Mouse (Mus musculus): ENCODE data around the gene Cd47. TPM values are rescaled to one million over a fixed set of nuclear protein-coding genes. Genes with fewer than 3 reads are reported as not detected.

Cd47 gene
- polyA plus RNA-seq, 1 experiment from 2014 or later = 63.8 TPM

DNA sequence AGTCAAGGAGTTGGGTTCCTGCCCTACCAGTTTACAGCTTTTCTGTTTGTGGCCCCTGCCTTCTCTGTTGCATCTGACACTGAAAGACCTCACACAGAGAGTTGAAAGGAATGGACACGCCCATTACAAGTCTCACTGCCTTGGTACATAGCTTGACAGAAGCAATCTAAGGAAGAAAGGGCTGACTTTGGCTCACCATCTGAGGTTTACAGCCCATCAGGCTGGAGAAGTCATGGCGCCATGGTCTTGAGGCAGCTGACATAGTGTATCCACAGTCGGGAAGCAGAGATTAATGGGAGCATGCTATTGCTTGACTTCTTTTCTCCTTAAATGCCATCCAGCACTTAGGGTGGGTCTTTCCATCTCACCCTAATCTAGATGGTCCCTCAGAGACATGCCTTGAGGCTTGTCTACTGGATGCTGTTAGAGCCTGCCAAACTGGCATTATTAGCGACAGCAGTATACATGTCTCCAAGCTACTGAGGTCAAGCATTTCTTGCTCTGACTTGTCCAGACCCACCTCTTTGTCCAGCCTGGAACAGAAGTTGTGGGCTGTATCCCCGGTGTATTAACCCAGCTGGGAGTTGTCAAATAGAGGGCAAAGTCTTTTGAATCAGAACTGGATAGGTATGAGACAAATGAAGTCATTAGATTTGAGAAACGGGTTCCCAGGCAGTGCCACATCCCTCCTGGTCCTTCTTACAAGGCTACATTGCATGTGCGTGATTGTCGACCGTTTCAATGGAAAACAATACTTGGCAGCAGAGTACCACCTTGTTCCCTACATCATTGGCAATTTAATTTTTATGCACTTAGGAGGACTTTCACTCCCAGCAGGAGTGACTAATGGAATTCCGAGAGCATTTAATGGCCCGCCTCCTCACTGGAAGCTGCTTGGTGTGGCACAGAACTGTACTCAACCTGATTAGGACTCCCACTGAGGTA, 115.5 kb downstream of the Cd47 start:
- WGBS = 67% methylated on average over 11 of the region's 11 CpGs
- DNase-seq (ENCODE audit: low spot score) (no peak), ATAC-seq (ENCODE audit: insufficient read depth, low FRiP score, low TSS enrichment) (peak; percentile 45; the same call in 1 of the 2 replicates)
- Histone ChIP-seq H3K4me1 (ENCODE audit: control insufficient read depth, insufficient read depth, low read length) (0 out of 2 replicates have a peak, but pooled peaks cover 3% of the 10 kb centered on the region), H3K9me3 (ENCODE audit: control insufficient read depth, low read length) (no peaks in the 10 kb centered on the region), H3K27me3 (ENCODE audit: control insufficient read depth, insufficient read depth, low read length) (no peaks in the 10 kb centered on the region), H3K9ac (ENCODE audit: low read length) (no peak overlapping the region), H3K36me3 (ENCODE audit: control insufficient read depth, insufficient read depth, low read length) (no peaks in the 10 kb centered on the region), H3K4me3 (ENCODE audit: low read depth, low read length) (no peak overlapping the region), H3K4me2 (ENCODE audit: low read depth) (no peak overlapping the region), H3K27ac (ENCODE audit: low read depth, low read length) (no peak overlapping the region)

DNA sequence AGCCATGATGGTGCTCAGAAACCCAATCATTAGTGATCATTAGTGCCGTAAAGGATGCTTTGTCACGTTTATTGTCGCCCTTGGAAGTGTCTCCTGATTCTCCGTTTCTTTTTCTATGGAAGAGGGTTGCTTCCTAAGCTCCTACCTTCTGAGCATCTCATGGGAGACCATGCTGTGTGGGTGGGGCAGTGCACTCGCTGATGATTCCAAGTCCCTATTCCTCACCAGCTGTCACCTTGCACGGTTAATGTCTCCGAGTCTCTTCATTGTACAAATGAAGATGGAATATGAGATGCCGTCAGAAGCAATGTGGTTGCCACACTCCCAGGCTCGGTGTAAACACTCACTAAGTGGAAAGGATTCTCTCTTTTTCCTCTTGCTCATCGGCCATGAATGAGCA, 119.9 kb downstream of the Cd47 start:
- Histone ChIP-seq H3K36me3 (ENCODE audit: control insufficient read depth, insufficient read depth, low read length) (no peaks in the 10 kb centered on the region), H3K4me1 (ENCODE audit: control insufficient read depth, insufficient read depth, low read length) (no peaks in the 10 kb centered on the region), H3K27me3 (ENCODE audit: control insufficient read depth, insufficient read depth, low read length) (no peaks in the 10 kb centered on the region), H3K9me3 (ENCODE audit: control insufficient read depth, low read length) (no peaks in the 10 kb centered on the region), H3K4me3 (ENCODE audit: low read depth, low read length) (no peak overlapping the region), H3K27ac (ENCODE audit: low read depth, low read length) (no peak overlapping the region), H3K9ac (ENCODE audit: low read length) (no peak overlapping the region), H3K4me2 (ENCODE audit: low read depth) (no peak overlapping the region)
- no peak for DNase-seq (ENCODE audit: low spot score)
- no peak for ATAC-seq (ENCODE audit: insufficient read depth, low FRiP score, low TSS enrichment)
- 70% methylated on average over 10 of the region's 10 CpGs for WGBS

GRCm38 (mm10) chr16:49921677-49922076, 121.3 kb downstream of the Cd47 start:
- Histone ChIP-seq H3K9ac (ENCODE audit: low read length) (no peak overlapping the region), H3K4me1 (ENCODE audit: control insufficient read depth, insufficient read depth, low read length) (no peaks in the 10 kb centered on the region), H3K4me2 (ENCODE audit: low read depth) (no peak overlapping the region), H3K4me3 (ENCODE audit: low read depth, low read length) (no peak overlapping the region), H3K27ac (ENCODE audit: low read depth, low read length) (no peak overlapping the region), H3K9me3 (ENCODE audit: control insufficient read depth, low read length) (no peaks in the 10 kb centered on the region), H3K36me3 (ENCODE audit: control insufficient read depth, insufficient read depth, low read length) (no peaks in the 10 kb centered on the region), H3K27me3 (ENCODE audit: control insufficient read depth, insufficient read depth, low read length) (no peaks in the 10 kb centered on the region)
- DNase-seq (ENCODE audit: low spot score) (no peak), ATAC-seq (ENCODE audit: insufficient read depth, low FRiP score, low TSS enrichment) (no peak)
- WGBS = 89% methylated on average over 6 of the region's 6 CpGs

DNA sequence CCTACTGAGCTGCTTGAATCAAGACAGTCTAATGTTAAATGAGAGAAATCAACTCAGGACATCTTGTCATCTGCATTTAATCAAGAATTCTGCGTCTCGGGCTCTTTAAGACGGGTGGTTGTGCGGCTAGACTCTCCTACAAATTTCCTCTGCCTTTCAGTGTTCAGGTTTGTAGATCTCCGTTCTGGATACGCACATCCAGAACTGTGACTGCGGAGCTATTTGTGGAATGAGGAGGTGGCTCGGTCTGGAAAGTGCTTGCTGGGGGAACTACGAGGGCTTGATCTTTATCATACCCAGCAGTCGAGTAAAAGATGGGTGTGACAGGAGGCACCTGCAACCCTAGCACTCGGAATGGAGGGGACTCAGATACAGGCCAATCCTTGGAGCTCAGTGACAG, 121.8 kb downstream of the Cd47 start:
- DNase-seq (ENCODE audit: low spot score) (no peak), ATAC-seq (ENCODE audit: insufficient read depth, low FRiP score, low TSS enrichment) (no peak)
- Histone ChIP-seq H3K4me2 (ENCODE audit: low read depth) (no peak overlapping the region), H3K9ac (ENCODE audit: low read length) (no peak overlapping the region), H3K36me3 (ENCODE audit: control insufficient read depth, insufficient read depth, low read length) (no peaks in the 10 kb centered on the region), H3K27me3 (ENCODE audit: control insufficient read depth, insufficient read depth, low read length) (no peaks in the 10 kb centered on the region), H3K4me3 (ENCODE audit: low read depth, low read length) (no peak overlapping the region), H3K27ac (ENCODE audit: low read depth, low read length) (no peak overlapping the region), H3K4me1 (ENCODE audit: control insufficient read depth, insufficient read depth, low read length) (no peaks in the 10 kb centered on the region), H3K9me3 (ENCODE audit: control insufficient read depth, low read length) (no peaks in the 10 kb centered on the region)
- 86% methylated on average over 11 of the region's 11 CpGs for WGBS

DNA sequence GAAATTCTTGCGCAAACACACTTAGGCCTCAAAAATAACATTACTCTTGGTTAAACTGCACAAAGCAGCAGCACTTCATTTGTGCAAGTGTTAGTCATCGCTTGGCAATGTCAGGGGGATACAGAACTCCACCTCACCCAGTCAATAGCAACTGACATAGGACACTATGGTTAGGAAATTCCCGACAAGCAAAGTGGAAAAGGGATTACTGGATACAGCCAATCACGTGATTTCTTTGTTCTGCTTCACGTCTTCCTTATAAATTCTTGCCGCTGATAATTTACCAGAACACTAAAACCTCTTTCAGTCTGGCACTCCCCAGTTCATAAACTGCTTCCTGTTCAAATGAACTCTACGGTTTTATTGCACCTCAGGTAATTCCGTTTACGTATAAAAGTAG, 123.4 kb downstream of the Cd47 start:
- DNase-seq (ENCODE audit: low spot score) = no peak
- no peaks in the 10 kb centered on the region for H3K27me3 ChIP-seq (ENCODE audit: control insufficient read depth, insufficient read depth, low read length)
- 61% methylated on average over 9 of the region's 9 CpGs for WGBS
- ATAC-seq (ENCODE audit: insufficient read depth, low FRiP score, low TSS enrichment) = no peak
- no peak overlapping the region for H3K4me3 ChIP-seq (ENCODE audit: low read depth, low read length)
- H3K9me3 ChIP-seq (ENCODE audit: control insufficient read depth, low read length) = no peaks in the 10 kb centered on the region
- no peaks in the 10 kb centered on the region for H3K4me1 ChIP-seq (ENCODE audit: control insufficient read depth, insufficient read depth, low read length)
- H3K36me3 ChIP-seq (ENCODE audit: control insufficient read depth, insufficient read depth, low read length) = no peaks in the 10 kb centered on the region
- H3K27ac ChIP-seq (ENCODE audit: low read depth, low read length) = no peak overlapping the region
- no peak overlapping the region for H3K4me2 ChIP-seq (ENCODE audit: low read depth)
- H3K9ac ChIP-seq (ENCODE audit: low read length) = no peak overlapping the region

DNA sequence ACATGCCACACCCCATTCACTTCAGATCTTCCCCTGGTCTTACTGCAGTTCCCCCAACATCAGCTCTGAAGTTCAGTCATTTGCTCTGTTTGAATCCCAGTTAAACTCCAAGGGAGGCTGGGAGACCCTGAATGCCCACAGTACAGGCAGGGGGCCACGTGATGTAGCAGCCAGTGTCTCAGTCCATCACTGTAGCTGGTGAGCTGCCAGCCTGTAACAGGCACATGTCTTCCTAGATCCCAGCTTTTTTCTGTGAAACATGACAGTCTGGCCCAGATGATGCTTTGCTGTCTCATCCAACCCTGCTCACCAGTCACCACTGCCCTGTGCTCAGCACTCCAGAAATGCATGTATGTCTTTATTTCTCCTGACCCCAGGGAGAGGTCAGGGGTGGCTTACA, 124.6 kb downstream of the Cd47 start:
- Histone ChIP-seq H3K4me3 (ENCODE audit: low read depth, low read length) (no peak overlapping the region), H3K9me3 (ENCODE audit: control insufficient read depth, low read length) (no peaks in the 10 kb centered on the region), H3K27me3 (ENCODE audit: control insufficient read depth, insufficient read depth, low read length) (no peaks in the 10 kb centered on the region), H3K4me1 (ENCODE audit: control insufficient read depth, insufficient read depth, low read length) (no peaks in the 10 kb centered on the region), H3K9ac (ENCODE audit: low read length) (no peak overlapping the region), H3K36me3 (ENCODE audit: control insufficient read depth, insufficient read depth, low read length) (no peaks in the 10 kb centered on the region), H3K4me2 (ENCODE audit: low read depth) (no peak overlapping the region), H3K27ac (ENCODE audit: low read depth, low read length) (no peak overlapping the region)
- no peak for ATAC-seq (ENCODE audit: insufficient read depth, low FRiP score, low TSS enrichment)
- WGBS = 79% methylated on average over 1 of the region's 1 CpGs
- no peak for DNase-seq (ENCODE audit: low spot score)

DNA sequence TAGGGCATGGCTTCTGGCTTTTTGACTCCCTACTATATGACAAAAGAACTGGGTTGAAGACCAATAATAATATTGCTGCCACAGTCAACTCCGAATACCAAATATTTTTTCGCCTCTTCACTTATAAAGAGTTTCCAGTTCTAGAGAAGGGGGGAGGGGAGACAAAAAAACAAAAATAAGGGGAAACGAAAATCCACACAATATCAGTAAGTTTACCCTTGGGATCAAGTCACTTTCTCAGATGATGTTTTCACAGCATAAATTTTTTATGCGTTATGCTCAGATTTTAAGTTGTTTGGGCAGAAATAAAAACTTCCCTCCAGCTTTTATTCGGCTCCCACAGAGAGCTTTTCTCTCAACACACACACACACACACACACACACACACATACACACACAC, 132.9 kb downstream of the Cd47 start:
- no peak for DNase-seq (ENCODE audit: low spot score)
- no peak overlapping the region for H3K4me3 ChIP-seq (ENCODE audit: low read depth, low read length)
- H3K9me3 ChIP-seq (ENCODE audit: control insufficient read depth, low read length) = no peaks in the 10 kb centered on the region
- no peak overlapping the region for H3K9ac ChIP-seq (ENCODE audit: low read length)
- no peaks in the 10 kb centered on the region for H3K4me1 ChIP-seq (ENCODE audit: control insufficient read depth, insufficient read depth, low read length)
- no peak overlapping the region for H3K27ac ChIP-seq (ENCODE audit: low read depth, low read length)
- ATAC-seq (ENCODE audit: insufficient read depth, low FRiP score, low TSS enrichment) = no peak
- no peaks in the 10 kb centered on the region for H3K36me3 ChIP-seq (ENCODE audit: control insufficient read depth, insufficient read depth, low read length)
- WGBS = 72% methylated on average over 5 of the region's 5 CpGs
- no peaks in the 10 kb centered on the region for H3K27me3 ChIP-seq (ENCODE audit: control insufficient read depth, insufficient read depth, low read length)
- H3K4me2 ChIP-seq (ENCODE audit: low read depth) = no peak overlapping the region

DNA sequence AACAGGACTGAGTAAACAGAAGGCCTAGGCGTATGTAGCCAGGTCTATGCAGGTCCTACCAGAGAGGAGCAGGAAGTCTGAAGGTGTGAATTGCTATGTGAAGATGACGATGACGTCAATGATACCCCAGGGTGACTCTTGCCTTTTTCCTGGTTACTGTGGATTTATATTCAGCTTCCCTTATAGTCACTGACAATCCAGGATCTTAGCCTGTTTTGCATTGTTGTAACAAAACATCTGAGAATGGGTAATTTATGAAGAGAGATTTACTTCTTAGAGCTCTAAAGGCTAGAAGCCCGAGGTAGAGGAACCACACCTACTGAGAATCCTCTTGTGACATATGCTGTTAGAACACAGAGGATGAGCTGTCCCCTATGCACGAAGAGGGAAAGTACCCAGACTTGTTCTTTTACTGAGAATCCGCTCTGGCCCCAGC, 135.7 kb downstream of the Cd47 start:
- Histone ChIP-seq H3K9me3 (ENCODE audit: control insufficient read depth, low read length) (no peaks in the 10 kb centered on the region), H3K27me3 (ENCODE audit: control insufficient read depth, insufficient read depth, low read length) (no peaks in the 10 kb centered on the region), H3K27ac (ENCODE audit: low read depth, low read length) (no peak overlapping the region), H3K4me1 (ENCODE audit: control insufficient read depth, insufficient read depth, low read length) (no peaks in the 10 kb centered on the region), H3K4me2 (ENCODE audit: low read depth) (no peak overlapping the region), H3K4me3 (ENCODE audit: low read depth, low read length) (no peak overlapping the region), H3K36me3 (ENCODE audit: control insufficient read depth, insufficient read depth, low read length) (no peaks in the 10 kb centered on the region), H3K9ac (ENCODE audit: low read length) (no peak overlapping the region)
- ATAC-seq (ENCODE audit: insufficient read depth, low FRiP score, low TSS enrichment) (no peak), DNase-seq (ENCODE audit: low spot score) (no peak)
- WGBS = 86% methylated on average over 6 of the region's 6 CpGs

DNA sequence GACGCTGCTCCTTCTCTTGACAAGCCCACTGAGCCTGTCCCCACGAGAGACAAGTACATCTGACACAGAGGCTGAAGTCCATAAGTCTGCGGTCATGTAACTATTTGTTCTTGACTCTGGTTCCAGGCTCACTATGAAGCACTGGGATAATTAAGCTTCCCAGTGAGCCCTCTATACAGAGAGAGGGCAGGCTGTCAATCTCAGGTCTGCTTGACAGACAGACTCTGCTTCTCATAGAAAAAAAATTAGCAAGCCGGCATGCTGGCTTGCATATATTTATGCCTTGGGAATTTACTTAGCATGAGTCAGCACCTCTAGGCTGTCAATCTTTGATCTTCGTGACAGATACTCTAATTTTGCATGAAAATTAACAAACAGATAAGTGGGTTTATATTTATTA, 136.5 kb downstream of the Cd47 start:
- H3K4me2 ChIP-seq (ENCODE audit: low read depth) = no peak overlapping the region
- H3K27me3 ChIP-seq (ENCODE audit: control insufficient read depth, insufficient read depth, low read length) = no peaks in the 10 kb centered on the region
- no peak overlapping the region for H3K27ac ChIP-seq (ENCODE audit: low read depth, low read length)
- 81% methylated on average over 5 of the region's 5 CpGs for WGBS
- H3K4me1 ChIP-seq (ENCODE audit: control insufficient read depth, insufficient read depth, low read length) = no peaks in the 10 kb centered on the region
- DNase-seq (ENCODE audit: low spot score) (no peak), ATAC-seq (ENCODE audit: insufficient read depth, low FRiP score, low TSS enrichment) (no peak)
- H3K4me3 ChIP-seq (ENCODE audit: low read depth, low read length) = no peak overlapping the region
- no peaks in the 10 kb centered on the region for H3K36me3 ChIP-seq (ENCODE audit: control insufficient read depth, insufficient read depth, low read length)
- no peak overlapping the region for H3K9ac ChIP-seq (ENCODE audit: low read length)
- H3K9me3 ChIP-seq (ENCODE audit: control insufficient read depth, low read length) = no peaks in the 10 kb centered on the region
